ENCODE assay signal across 20 mouse cellular contexts in genomic region chr13:112602607-112603006, GRCm38 (mm10). TPM values are rescaled to one million over a fixed set of nuclear protein-coding genes. Genes with fewer than 3 reads are reported as not detected.
"Had no signal": no experiment of that assay in that cellular context is flagged by ENCODE, and none has a peak within 500 bp of the region (broad histone marks: within the 10 kb centered on the region; RNA-seq: fewer than 3 reads in every experiment).

No protein-coding gene starts in this region.

- H3K9me3 ChIP-seq: kidney, embryonic 15.5 days; limb, embryonic 10.5 days; limb, embryonic 13.5 days had no signal

- H3K27me3 ChIP-seq: kidney, embryonic 15.5 days; limb, embryonic 13.5 days had no signal

- ATAC-seq: liver, postnatal 0 days; lung, postnatal 0 days had no signal

- DNase-seq: kidney, adult 8-10 months; kidney, postnatal 10 days; kidney, postnatal 36 days; layer of hippocampus, postnatal 36 days; liver; liver, postnatal 0 days; lung, embryonic 14.5 days; midbrain, embryonic 14.5 days; thymus, adult 2 months; thymus, postnatal 14 days; thymus, postnatal 4 days had no signal

- H3K4me2 ChIP-seq: kidney, embryonic 15.5 days; limb, embryonic 13.5 days; lung, embryonic 14.5 days; midbrain, embryonic 11.5 days had no signal

- H3K27ac ChIP-seq: kidney, embryonic 15.5 days; limb, embryonic 10.5 days; limb, embryonic 13.5 days; liver, embryonic 14.5 days; macrophage; stomach, postnatal 0 days had no signal

- H3K36me3 ChIP-seq: kidney, embryonic 15.5 days; limb, embryonic 10.5 days; limb, embryonic 13.5 days had no signal

- H3K4me1 ChIP-seq: kidney, embryonic 15.5 days; limb, embryonic 10.5 days had no signal

- H3K9ac ChIP-seq: kidney, embryonic 15.5 days; limb, embryonic 13.5 days; liver, embryonic 14.5 days; liver, postnatal 0 days; lung, embryonic 14.5 days had no signal

- H3K4me3 ChIP-seq: kidney, embryonic 15.5 days; limb, embryonic 10.5 days; limb, embryonic 13.5 days had no signal

RNA-seq across cellular contexts. Expression of gene Il31ra, which starts 8.4 kb away (rescaled TPM):
- polyA plus RNA-seq: lung, embryonic 14.5 days; lung, postnatal 0 days; macrophage; midbrain, embryonic 11.5 days; midbrain, embryonic 14.5 days; small intestine, adult 2 months had no signal

RNA-seq across cellular contexts. Expression of gene Ddx4, which starts 49.7 kb away (rescaled TPM):
- polyA plus RNA-seq: small intestine, adult 2 months had no signal
